Mouse (Mus musculus) telencephalon, adult 2 months (tissue): ENCODE results near the gene Tmprss15.

ENCODE experiments used
- DNase-seq: peaks from one replicate; pipeline ENCODE4 v3.0.0-alpha.2; 2011; ENCODE audit warnings: low read depth, low spot score

Gene Tmprss15

DNA sequence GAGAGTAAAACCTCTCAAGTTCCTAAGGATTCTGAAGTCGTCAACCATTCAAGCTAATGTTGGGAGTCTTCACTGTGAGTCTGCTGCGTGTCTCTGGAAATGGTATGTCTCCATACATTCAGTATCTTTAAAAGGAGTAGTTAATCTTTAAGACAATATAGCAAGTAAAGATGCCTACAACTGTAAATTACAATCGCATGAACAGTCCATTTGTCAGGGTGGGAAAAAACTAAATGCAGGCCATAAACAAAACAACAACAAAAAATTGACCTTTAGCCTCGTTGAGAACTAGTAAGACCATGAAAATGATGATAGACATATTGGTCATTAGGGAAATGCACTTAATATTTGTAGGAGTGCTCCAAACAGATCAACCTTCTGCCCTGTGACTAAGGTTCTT is at the start of gene Tmprss15:
Gene Tmprss15, minus strand, starts transcription at position 101 of the 400 bp plus-strand sequence.
- no peak for DNase-seq

DNA sequence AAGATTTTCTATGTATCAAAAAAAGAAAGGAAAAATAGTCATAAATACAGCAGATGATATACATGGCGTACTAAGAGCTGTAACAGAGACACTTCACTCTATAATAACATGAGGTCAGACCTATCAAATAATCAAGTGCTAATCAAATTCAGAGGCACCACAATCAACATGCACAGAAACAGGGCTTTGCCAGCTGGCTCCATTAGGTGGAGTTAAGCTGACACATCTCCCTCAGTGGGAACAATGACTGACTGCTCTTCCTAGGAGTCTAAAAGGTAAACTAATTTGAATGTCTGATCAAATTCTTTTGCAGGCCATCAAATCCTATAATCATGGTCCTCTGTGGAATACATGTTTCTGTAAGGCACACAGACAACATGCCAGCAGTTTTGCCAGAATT is 24.0 kb upstream of the Tmprss15 start:
- no peak for DNase-seq

DNA sequence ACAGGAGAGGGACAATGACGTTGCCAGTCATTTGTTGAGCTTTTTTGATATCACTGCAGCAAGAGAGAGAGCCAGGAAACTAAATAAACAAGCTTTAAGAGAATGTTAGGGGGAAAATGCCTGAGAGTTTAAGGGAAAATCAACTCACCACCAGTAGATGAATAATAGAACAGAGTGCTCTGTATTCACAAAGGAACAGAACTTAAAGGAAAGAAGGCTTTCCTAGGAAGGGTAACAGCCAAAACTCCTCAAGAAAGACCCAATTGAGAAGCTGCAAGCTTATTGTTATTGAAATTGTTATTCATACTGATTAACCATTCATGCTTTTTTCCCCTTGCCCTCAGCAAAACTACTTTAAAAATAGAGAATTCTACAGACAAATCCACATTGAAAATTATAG is 18.6 kb upstream of the Tmprss15 start:
- DNase-seq, result no peak

DNA sequence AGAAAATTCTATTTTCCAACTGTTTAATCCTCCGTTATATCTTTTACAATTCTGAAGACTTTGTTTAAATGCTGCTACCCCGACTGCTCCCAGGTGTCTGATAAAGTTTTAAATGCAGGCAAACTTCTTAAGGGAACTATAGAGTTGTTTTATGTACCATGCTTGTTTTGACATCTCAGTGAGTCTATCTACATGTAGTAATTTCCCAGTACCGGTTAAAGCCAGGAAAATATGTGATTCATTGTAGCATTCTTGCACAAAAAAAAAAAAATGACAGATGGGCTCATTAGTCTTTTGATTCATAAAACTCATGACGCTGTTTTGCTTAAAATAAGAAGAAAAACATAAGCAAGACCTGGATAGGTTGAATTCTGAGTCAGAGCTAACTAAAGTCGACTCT is 18.1 kb upstream of the Tmprss15 start:
- no peak for DNase-seq

DNA sequence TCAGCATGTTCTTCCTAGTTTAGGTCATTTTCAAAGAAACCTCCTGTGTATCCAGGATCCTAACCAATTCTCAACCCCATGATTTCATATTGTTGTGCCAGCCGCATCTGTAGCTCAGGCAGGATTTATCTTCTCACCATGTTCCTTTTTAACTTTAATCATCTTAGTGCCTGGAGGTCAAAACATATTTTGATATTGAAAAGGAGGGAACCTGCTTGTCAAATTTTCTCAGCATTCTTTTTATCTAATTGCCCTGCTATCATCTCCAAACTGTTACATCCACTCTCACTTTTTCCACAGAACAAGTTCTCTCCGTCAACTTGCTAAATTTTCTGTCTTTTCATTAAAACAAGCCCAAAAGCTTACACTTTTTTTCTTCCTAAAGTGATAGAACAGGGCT is 9.4 kb upstream of the Tmprss15 start:
- DNase-seq, result no peak

DNA sequence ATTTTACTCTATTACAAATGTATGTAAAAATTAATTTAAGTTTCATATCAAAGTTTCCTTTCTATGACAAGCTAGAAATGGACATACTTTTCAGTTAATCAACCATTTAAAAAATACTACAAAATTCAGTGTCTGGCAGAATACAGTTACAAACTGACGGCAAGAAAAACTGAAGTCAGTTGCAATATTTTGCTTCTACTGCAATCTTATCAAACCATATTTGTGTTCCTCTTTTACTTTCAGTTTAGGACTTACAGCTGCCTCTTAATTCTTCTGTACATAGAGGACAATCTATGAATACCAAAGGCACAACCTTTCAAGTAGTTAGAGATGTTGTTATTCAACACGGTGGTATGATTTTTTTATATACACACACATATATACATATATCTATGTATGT is 7.4 kb upstream of the Tmprss15 start:
- DNase-seq, result no peak

DNA sequence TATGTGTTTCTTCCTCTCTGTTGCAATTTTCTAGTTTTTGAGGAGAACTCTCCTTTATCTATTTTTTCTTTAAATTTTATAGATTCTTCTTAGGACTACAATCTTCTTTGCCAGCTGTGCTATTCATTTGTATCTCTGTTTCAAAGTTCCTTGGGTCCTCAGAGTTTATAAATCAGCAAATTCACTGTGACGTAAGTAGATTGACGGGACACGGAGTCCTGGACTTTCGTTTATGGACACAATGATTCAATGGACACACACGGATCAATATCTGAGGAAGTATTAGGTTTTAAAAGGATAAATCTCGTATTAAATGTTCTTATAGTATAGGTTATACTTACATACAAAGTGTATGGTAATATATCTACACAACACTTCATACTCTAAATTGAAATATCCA is 4.3 kb downstream of the Tmprss15 start:
- DNase-seq, result no peak

DNA sequence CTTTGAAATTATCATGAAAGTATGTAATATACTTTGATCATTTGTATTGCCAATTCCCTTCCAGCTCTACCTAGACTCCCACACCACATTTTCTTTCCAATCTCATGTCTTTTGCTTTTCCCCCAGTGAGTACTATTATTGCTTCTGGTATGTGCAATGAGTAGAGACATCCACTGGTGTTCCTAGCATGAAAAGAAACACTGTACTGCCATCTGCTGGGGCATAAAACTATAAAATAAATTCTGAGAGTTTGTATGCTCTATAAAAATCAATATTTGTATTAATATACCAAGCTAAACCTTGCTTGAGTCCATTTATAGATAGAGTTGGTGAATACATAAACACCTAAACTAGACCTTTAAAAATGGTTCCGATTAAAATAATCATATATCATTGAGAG is 27.0 kb downstream of the Tmprss15 start:
- no peak for DNase-seq

DNA sequence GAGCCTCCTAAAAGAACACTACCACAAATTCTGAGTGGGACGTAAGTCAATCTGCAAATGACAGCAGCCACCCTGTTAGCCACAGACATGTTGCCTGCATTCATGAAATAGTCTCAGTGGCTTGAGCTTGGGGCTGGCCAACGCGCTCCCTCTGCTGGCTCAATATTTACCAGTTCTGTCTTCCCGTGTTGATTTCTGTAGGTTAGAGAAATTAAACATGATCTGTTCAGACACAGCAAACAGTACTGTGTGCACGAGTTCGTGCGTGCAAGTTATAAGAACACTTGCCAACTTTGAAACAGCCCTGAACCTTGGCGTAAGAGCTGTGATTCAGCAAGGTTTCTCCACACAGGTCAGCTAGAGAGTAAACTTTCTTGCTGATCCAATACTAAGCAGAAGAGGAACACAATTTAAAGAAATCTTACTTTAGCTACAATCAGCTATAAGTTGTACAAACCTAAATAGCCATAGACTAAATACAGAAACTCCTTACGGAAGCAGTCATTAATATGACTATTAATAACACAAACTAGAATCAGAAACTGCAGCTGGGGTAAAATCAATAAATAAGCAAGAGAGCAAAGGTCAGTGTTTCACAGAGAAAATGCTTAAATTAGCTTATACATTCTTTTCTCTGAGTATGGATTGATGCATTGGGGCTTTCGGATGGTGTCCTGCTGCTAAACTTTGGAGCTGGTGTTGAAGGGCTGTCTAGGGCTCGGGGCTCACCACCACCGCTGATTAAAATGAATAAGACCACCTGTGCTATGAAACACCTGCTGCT is 31.9 kb downstream of the Tmprss15 start:
- no peak for DNase-seq

DNA sequence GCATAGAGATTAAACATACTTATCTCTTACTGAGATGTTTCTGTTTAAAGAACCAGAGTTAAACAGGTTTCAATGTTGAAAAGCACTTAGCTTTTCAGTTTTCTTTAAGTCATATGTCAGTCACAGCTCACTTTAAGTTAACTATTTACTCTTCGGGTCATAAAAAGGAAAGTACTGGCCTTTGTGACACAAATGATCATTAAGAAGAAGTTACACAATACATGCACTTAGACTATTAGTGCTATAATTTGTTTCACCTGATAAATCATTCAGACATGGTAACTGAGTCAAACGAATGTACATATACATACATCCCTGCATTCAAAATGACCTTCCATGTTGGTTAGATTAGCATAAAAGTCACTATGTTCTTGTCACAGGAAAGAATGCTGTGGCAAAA is 58.3 kb downstream of the Tmprss15 start:
- no peak for DNase-seq

DNA sequence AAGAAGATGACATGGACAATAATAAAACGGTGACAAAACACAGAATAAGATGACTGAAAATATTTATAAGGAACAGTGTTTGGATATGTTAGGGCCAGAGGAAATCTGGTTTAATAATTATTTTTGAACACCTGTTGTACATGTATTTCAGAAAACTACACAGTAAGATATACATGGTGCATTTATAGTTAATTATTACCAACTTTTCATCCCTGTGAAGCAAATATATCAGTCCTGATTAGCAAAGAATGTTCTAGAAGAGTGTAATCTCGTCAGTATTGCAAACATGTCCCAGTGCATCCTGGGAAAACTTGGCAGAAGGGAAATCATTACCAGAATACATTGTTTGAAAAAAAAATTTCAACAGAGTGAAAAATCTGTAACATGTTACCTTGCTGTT is 88.1 kb downstream of the Tmprss15 start:
- DNase-seq, result no peak

DNA sequence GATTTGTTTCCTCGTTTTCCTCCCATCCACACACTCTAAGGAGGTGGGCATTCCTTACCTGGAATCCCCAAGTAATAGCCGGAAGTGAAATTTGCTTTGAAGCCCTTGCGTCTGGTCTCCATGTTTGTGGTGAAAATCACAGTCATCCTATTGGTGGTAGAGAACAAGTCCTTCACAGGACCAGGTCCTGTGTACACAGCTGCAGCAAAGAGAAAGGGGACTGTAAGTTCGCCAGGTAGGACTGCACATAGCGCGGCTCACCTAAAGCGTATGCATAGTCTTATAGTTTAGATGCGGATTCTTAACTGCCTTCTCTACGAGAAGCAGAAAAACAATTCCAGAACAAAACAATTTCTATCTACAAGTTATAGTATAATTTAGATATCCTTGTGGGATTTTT is 89.2 kb downstream of the Tmprss15 start:
- DNase-seq, result no peak

DNA sequence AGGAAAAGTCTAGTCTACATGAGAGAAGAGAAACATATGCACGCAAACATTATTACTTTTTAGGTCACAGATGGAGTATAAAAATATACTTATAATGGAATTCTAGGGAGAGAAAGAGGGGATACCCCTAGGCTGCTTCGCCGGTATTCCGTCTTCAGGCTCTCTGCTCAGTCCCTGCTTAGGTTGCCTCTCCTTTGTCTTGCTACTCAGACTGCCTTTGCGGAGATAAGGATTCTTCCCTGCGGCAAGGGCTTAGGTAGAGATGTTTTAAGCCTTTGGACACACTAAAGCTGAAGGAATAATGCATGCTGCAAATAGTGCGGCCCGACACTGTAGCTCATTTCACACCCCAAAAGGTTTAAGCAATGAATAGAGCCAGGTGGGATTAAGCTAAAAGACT is 114.5 kb downstream of the Tmprss15 start:
- no peak for DNase-seq

DNA sequence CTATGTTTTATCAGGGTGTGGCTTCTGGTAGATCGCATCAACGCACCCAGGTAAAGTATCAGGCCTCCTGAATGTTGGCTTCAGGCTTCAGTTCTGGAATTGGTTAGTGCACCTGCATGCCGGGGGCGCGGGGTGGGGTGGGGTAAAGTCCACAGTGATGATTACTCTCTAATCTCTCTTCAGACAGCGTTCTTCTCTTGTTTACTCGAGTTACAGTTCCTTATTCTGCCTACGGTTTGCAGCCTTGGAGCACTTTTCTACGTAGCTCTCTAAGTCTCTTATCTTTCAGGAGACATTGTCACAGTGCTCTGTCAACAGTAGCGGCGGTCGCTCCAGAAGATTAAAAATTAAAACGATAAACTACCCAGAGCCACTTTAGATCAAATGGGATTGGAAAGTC is 116.8 kb downstream of the Tmprss15 start:
- DNase-seq, result no peak

DNA sequence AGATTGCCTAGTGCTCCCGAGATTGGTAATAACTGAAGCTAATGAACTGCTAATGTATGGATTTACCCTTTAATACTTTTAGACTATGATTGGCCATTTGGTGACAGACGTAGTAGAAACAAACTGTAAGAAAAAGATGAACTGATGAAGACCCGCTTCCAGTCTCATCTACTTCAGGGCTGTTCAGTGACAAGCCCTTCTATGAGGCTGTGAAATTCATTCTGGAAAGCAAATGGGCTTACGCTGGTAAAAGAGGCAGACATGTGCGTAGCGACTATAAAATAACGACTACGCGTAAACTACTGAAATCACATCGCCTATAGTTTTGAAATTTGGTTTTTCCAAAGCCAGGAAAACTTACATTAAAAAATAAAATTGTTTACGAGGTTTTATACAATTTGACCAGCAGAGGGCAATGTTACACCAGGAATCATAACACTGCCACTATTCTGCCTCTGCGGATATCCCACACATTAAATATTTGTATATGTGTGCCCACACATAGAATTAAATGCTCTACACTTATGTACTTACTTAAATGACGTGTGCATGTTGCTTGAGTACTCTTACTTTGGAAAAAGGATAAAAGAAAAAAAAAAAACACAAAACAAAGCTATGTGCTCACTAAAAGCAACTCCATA is 121.7 kb downstream of the Tmprss15 start:
- no peak for DNase-seq

DNA sequence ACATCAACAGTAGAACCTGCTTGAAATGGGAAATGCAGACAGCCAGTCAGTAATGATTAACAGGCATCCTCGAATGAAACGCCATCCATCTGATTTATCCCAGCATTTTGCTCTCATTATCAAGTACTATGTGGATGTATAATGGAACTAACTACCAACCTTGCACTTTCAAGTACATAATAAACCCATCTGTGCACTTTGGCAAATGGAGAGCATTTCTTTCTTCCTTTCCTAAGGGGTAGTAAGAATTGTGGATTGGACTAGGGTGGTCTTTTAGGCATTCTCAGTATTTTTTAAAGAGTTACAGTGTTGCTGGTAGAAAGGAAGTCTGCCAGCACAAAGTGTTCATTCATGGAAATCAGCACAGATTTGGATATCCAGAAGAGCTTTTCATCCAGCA is 133.5 kb downstream of the Tmprss15 start:
- DNase-seq, result no peak

DNA sequence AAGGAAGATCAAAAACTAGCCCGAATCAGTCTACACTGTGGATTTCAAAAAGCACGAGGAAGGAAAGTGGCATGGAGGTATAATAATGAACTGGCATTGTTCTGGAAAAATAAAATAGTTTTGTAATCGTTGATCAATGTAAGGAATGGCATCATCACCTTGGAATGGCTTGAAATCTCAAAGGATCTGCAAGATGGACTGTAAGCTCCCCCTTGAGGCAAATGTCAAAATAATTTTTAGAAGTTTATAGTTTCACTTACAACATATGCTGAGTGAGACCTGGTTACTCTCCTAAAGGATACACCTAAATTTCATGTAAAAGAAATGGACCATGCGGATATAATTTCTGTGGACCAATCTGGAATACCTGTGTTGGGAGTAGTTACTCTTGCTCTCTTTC is 140.5 kb downstream of the Tmprss15 start:
- DNase-seq, result no peak

DNA sequence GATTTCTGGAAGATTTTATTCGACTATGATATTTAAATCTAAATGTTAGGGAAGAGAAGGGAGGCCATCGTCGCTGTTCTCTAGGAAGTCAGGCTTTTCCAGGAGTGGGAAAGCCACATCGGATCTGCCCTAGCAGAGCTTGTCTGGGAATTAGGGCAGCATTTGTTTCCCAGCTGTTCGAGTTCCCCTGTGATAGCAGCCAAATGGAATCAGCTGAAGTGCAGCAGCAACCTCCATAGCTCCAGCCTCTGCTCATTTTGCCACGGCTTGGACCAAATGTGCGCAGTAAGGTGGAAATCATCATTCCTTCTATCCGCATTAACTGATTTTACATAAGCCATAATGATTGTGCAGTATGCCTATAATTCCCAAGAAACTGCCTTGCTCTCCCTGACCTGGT is 153.1 kb downstream of the Tmprss15 start:
- DNase-seq, result no peak

DNA sequence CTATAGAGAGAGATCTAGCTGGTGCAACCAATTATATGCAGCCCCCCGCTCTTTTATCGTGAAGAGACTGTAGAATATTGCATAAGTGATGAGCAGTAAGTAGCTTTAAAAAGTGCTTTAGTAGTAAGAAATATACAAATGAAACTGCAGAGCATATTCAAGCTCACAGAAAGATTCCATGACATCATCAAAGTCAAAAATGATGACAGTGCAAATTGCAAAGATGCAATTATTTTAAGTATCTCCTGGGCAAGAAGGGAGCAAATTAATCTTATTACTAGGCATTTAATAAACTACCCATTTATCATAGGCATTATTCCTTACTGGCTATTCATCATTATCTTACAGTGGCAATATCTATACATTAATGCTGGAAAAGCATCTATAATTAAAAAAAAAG is 156.6 kb downstream of the Tmprss15 start:
- DNase-seq, result no peak

DNA sequence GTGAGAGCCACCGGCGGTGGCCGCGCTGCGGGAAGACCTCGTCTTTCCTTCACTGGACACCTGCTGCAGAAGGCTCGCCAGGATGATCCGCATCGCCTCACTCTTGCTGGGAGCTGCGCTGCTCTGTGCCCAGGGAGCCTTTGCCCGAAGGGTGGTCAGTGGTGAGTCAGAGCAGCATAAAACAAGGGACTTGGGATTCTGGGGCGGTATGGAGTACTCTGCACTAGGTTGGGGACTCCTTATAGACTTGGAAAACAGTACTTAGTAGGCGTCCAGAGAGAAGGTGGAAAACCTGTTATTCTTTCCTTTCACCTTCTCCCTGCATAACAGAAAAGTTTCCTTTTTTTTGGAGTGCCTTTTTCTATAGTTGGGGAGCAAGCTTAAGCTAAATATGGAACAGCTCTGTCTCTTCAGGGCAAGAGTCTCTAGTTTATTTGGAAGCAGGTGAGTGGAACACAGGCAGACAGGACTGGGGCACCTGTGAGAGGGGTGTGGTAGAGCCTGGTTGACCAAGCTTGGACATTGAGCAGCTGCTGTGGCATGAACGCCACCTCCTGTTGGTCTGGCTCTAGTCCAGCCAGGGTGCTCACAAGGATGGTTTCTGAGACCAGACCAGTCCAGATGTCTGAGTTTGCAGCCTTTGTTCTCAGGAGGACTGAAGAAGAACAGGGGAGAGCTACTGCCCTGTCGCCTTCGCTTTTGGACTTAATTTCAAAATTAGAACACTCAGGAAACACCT is 159.4 kb downstream of the Tmprss15 start:
- DNase-seq, result no peak

DNA sequence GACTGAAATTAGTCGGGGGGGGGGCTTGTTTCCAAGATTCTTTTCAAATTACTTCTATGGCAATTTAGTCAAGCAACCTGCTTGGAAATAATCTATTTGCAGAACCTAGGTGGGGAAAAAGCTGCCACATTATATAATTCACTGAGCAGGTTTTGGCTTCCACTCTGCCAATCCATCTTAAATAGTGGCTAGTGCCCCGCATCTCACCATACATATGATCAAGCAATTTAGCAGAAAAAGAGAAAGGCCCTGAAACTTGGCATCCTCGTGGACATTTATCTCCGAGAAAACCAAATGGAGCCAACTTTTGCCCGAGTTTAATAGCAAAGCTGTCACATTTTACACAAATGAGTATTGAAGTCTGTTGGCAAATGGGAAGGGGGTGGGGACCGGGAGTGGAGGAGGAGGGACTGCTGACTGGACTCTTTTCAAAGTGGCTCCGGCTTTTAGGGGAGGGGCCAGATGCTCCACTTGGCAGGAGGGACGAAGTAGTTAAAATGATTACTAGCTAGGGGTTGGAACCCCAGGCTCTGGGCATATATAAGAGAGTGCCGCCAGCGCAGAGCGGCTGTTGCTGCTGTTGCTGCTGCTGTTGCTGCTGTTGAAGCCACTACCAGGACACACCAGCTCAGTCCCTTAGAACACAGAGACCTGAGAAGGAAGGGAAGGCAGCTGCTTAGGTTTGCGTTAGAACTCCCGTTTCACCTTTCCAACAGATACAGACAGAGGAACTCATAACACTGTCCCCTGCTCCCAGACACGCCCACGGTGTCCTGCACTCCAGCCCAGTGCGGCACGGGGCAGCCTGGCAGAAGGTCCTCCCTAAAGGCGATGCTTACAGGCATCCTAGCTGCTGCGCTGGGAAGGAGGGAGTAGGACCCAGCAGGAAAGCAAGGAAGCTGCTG is 160.3 kb downstream of the Tmprss15 start, which contains the start of gene Chodl:
Gene Chodl, plus strand, starts transcription at position 567 of the 905 bp plus-strand sequence.
- no peak for DNase-seq

DNA sequence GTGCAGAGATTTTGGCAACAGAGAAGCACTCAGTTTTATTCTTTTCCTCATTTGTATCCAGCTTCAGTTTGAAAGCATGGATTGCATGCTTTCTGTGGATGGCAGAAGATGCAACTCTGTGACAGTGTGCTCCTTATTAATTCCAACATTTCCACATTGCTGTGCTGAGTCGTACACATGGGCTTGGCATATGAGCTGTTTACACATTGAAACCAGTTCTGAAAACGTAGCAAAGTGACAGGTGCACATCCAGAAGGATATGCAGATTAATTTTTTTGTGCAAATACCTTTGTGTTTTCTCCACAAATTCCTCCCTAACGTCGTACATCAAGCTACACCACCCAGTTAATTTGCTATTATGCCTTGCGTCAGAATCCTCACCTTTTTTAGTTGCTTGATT is 168.3 kb downstream of the Tmprss15 start:
- DNase-seq, result no peak
